Mouse (Mus musculus): ENCODE measurements around the gene Zfp52.

The Zfp52 gene

GRCm38 (mm10) chr17:21535096-21536001 is at the start of gene Zfp52:
Zfp52 (plus strand) TSS chr17:21535539.
- DNase-seq: peak; percentile 75 to 80

GRCm38 (mm10) chr17:21488760-21489499 is 46.4 kb upstream of the Zfp52 start, which contains the start of gene Zfp53:
Zfp53 (plus strand) TSS chr17:21488998.
- DNase-seq: peak; percentile 89 to 92

GRCm38 (mm10) chr17:21489500-21490001 is 45.8 kb upstream of the Zfp52 start:
- no peak for DNase-seq

- no peak for DNase-seq
Observed at GRCm38 (mm10) chr17:21501365-21501764, 34.0 kb upstream of the Zfp52 start.

GRCm38 (mm10) chr17:21504524-21504923 is 30.8 kb upstream of the Zfp52 start:
- DNase-seq: no peak

GRCm38 (mm10) chr17:21506258-21506657 is 29.1 kb upstream of the Zfp52 start:
- no peak for DNase-seq

GRCm38 (mm10) chr17:21509756-21510155 is 25.6 kb upstream of the Zfp52 start:
- no peak for DNase-seq

GRCm38 (mm10) chr17:21515403-21516105 is 19.8 kb upstream of the Zfp52 start:
- peak; percentile 72 to 84 for DNase-seq

- DNase-seq: peak; percentile 80 to 87
Observed at GRCm38 (mm10) chr17:21516201-21517129, 18.9 kb upstream of the Zfp52 start.

- DNase-seq: no peak
Observed at GRCm38 (mm10) chr17:21517130-21517671, 18.1 kb upstream of the Zfp52 start.

DNA sequence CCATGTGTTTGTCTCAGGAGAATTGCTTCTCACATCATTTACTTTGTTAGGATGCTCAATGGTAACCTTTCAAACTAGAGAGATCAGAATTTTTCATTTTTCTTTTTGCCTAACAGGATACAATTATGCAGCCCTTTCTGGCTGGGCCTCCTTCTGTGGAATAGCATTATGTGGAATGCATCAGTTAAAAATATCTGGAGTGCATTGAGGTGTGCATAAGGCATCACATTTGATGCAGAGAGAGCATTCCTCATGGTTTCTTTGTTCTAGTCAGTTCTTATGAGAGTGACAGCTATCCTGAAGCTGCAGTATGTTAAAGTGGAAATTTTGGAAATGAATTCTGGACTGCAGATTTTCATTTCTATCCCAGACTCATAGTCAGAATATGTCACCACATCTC is 9.1 kb upstream of the Zfp52 start:
- DNase-seq: no peak

DNA sequence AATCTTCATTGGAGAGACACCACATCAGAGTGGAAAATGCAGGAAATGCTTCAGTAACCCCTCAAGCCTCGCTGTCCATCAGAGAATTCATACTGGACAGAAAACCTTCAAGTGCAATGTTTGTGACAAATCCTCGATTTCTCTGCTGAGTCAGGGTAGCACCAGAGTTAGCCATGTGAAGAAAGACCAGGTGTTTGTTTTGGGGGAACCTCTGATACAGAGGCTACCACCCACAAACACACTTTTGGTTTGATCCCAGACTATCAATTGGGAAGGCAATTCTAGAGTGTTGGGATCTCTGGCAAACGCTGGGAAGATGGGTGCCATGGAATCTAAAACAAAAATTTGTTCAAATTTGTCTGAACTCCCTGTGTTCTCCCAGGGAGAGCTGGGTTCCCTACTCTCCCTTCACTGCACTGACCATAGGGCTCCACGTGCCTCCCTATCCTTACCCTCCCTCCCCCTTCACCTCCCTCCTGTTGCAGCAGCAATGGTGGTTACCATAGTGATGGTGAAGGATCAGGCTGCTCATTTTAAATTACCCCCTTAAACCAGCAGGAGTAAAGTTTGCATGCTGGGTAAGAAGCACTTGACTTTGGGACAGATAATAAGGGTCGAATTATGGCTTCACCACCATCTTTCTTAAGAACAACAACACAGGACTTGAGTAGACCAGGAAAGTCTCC is 4.6 kb upstream of the Zfp52 start:
- no peak for DNase-seq

GRCm38 (mm10) chr17:21531621-21532020 is 3.7 kb upstream of the Zfp52 start:
- DNase-seq: peak in 1 of 2 experiments; percentile 22

DNA sequence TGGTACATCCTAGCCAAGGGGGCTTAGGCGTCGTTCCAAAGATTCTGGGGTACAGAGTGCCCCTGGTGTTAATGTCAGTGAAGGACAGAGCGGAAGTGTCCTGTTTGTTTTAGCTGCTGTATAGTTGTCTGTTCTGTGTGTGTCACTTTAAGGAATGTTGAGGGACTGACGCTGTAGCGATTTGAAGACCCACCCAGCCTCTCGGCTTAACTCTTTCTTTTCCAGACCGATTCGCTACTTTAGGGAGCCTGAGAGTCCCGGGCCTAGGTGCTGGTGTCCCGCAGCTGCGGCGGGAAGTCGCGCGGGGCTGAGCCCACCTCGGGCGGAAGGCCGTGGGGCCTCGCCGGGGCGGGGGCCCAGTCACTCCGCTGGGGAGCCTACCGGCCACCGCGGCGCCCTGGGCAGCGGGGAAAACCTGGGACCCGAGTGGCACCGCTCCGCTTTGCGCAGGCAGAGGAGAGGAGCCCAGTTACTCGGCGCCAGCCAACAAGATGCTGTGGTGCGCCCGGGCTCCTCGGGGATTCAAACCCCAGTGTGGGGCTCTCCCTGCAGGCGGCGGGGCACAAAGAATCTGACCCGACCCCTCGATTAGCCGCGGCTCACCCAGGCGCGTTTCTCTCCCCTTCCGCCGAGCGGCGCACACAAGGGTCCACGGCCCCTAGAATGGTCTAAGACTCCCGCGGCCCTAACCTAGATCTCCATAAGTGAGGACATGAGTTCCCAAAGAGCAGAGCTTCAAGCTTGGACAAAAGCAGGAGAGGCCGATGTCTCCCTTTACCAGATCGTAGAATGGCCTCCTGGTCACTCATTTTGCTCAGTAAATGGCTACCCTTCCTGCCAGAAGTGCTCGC is 3.0 kb upstream of the Zfp52 start:
- DNase-seq: peak; percentile 80 to 86

- DNase-seq: peak in 1 of 2 experiments; percentile 10
Observed at GRCm38 (mm10) chr17:21533961-21534360, 1.4 kb upstream of the Zfp52 start.

DNA sequence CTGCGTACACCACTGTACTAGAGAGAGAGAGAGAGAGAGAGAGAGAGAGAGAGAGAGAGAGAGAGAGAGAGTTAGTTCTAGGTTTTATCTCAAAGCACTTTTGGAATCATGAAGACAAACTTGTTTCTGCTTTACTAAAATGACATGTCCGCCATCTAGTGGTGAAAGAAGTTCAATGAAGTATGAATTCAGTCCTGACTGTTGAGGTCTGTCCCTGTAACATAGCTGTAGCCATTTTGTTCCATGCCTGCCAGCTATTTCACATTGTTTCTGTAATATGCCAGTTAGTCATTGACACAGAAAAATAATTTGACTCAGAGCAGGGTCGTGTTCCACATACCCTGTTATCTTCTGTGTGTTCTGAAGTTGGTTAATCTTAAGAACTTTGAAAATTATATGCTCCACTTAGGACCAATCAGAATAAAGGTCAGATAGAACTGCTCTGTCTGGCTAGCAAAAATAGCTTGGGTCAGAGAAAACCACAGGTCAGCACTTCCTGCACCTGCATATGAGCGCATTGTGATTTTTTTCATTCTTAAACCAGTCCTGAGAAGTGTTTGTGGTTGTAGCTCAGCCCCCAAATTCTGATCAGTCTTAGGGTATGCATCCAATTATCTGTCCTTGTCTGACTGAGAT is 761 bp upstream of the Zfp52 start:
- peak; percentile 10 to 19 for DNase-seq

GRCm38 (mm10) chr17:21536096-21536495 is 757 bp downstream of the Zfp52 start:
- DNase-seq: no peak

- no peak for DNase-seq
Observed at GRCm38 (mm10) chr17:21536676-21537075, 1.3 kb downstream of the Zfp52 start.

DNA sequence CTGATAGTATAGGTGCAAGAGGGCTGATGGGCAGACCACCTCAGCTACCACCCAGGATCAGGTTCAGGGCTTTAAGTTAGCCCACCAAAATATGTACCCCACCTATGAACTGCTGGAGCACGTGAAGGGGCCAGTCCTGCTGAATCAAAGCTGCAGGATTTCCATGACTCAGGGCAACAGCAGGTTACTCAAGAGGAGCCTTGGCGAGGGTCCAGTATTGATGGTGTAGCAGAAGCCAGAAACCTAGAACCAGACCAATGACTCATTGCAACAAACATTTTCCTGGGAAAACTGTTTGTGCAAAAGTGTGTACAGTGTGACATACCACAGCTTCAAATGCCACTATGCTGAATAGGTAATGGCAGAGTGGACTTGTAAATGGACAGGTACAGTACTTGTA is 22.5 kb downstream of the Zfp52 start:
- DNase-seq: no peak
